Mouse (Mus musculus): ENCODE data around the gene Arl8b.
A peak's percentile ranks its signal among the peaks of the same experiment; 100 is the strongest.

The Arl8b gene

GRCm38 (mm10) chr6:108782526-108783183 is at the start of gene Arl8b:
Gene Arl8b (plus strand): TSS chr6:108783099.
- DNase-seq (ENCODE audit: low spot score) = peak; percentile 96

- DNase-seq (ENCODE audit: low spot score) = peak; percentile 68
Observed at GRCm38 (mm10) chr6:108735910-108736750, 46.8 kb upstream of the Arl8b start.

GRCm38 (mm10) chr6:108738463-108739203 is 44.3 kb upstream of the Arl8b start:
- no peak for DNase-seq (ENCODE audit: low spot score)

- DNase-seq (ENCODE audit: low spot score) = no peak
Observed at GRCm38 (mm10) chr6:108740579-108740978, 42.3 kb upstream of the Arl8b start.

GRCm38 (mm10) chr6:108743730-108744129 is 39.2 kb upstream of the Arl8b start:
- DNase-seq (ENCODE audit: low spot score) = no peak

- no peak for DNase-seq (ENCODE audit: low spot score)
Observed at GRCm38 (mm10) chr6:108751324-108751723, 31.6 kb upstream of the Arl8b start.

- DNase-seq (ENCODE audit: low spot score) = no peak
Observed at GRCm38 (mm10) chr6:108752395-108752794, 30.5 kb upstream of the Arl8b start.

- DNase-seq (ENCODE audit: low spot score) = no peak
Observed at GRCm38 (mm10) chr6:108753536-108753935, 29.4 kb upstream of the Arl8b start.

GRCm38 (mm10) chr6:108754376-108754775 is 28.5 kb upstream of the Arl8b start:
- no peak for DNase-seq (ENCODE audit: low spot score)

- no peak for DNase-seq (ENCODE audit: low spot score)
Observed at GRCm38 (mm10) chr6:108755936-108756335, 27.0 kb upstream of the Arl8b start.

GRCm38 (mm10) chr6:108758997-108759697 is 23.8 kb upstream of the Arl8b start:
- DNase-seq (ENCODE audit: low spot score) = no peak

GRCm38 (mm10) chr6:108759698-108760039 is 23.2 kb upstream of the Arl8b start:
- DNase-seq (ENCODE audit: low spot score) = peak; percentile 22

GRCm38 (mm10) chr6:108770880-108771279 is 12.0 kb upstream of the Arl8b start:
- no peak for DNase-seq (ENCODE audit: low spot score)

- peak; percentile 80 for DNase-seq (ENCODE audit: low spot score)
Observed at GRCm38 (mm10) chr6:108772913-108773312, 10.0 kb upstream of the Arl8b start.

GRCm38 (mm10) chr6:108773480-108773879 is 9.4 kb upstream of the Arl8b start:
- no peak for DNase-seq (ENCODE audit: low spot score)

- no peak for DNase-seq (ENCODE audit: low spot score)
Observed at GRCm38 (mm10) chr6:108776274-108776673, 6.6 kb upstream of the Arl8b start.

GRCm38 (mm10) chr6:108777560-108778287 is 5.2 kb upstream of the Arl8b start:
- DNase-seq (ENCODE audit: low spot score) = no peak

- no peak for DNase-seq (ENCODE audit: low spot score)
Observed at GRCm38 (mm10) chr6:108778399-108778798, 4.5 kb upstream of the Arl8b start.

GRCm38 (mm10) chr6:108781865-108782264 is 1.0 kb upstream of the Arl8b start:
- DNase-seq (ENCODE audit: low spot score) = no peak

GRCm38 (mm10) chr6:108783184-108783881 is 434 bp downstream of the Arl8b start:
- DNase-seq (ENCODE audit: low spot score) = peak; percentile 34

- DNase-seq (ENCODE audit: low spot score) = no peak
Observed at GRCm38 (mm10) chr6:108784056-108784455, 1.2 kb downstream of the Arl8b start.
